Mouse (Mus musculus) heart, postnatal 0 days (tissue): ENCODE measurements at regions not wholly inside any gene's neighbourhood (a gene's known extent, or its start where the extent isn't known, plus 50 kb on each side); places are given as distances from the start of the nearest gene placed in this dataset.

ENCODE experiments used
- CTCF ChIP-seq: IDR thresholded peaks from 2 replicates; pipeline ENCODE4 v1.5.1; 2016; ENCODE audit warnings: antibody characterized with exemption, control low read depth, low read depth
- EP300 ChIP-seq: IDR thresholded peaks from 2 replicates; pipeline ENCODE4 v1.6.1; 2016; ENCODE audit warnings: antibody characterized with exemption, low read depth

GRCm38 (mm10) chr12:58536381-58536992 is 267.4 kb upstream of the Clec14a start:
- TF ChIP-seq CTCF = no peak
- TF ChIP-seq EP300 = no peak
